Mouse (Mus musculus): Measurements from ENCODE around the gene Dlgap3. TPM values are rescaled to one million over a fixed set of nuclear protein-coding genes. Genes with fewer than 3 reads are reported as not detected.
A peak's percentile ranks its signal among the peaks of the same experiment; 100 is the strongest.

Gene Dlgap3
- total RNA-seq, 1 experiment, result 8.8 TPM

DNA sequence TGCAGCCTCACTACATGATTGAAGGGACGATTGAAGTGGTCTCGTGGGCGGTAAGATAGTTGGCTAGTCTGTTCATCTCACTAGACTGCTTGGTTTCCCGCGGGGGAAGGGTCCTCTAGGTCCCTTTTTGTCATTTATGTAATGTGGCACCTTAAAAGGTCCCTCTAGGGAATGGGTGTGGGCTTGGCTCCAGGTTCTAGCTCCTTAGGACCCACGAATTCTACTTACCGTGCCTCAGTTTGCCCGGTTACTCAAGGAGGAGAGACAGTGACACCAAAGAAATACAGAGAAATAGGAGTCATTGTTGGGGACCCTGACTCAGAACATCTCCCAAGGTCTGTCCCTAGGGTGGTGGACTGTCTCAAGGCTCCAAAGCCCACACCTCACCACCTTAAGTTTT is 1.3 kb upstream of the Dlgap3 start:
- peak overlapping the region; percentile 81 to 88 for H3K4me3 ChIP-seq (ENCODE audit: insufficient read depth in 1 of 2, low read depth in 1 of 2, low read length in 2 of 2, poor library complexity in 1 of 2, severe bottlenecking in 1 of 2)
- TF ChIP-seq CHD2 (IDR thresholded peaks at IDR 0.05; ENCODE audit: low read depth, low read length), result no peak
- peak overlapping the region; percentile 5; the same call in 1 of the 2 replicates for H3K9ac ChIP-seq (ENCODE audit: insufficient read depth, low read depth, low read length, poor library complexity, severe bottlenecking)
- DNase-seq (ENCODE audit: low read depth, low spot score), result no peak
- H3K36me3 ChIP-seq (ENCODE audit: control insufficient read depth, insufficient read depth, low read length, poor library complexity, severe bottlenecking), result no peaks in the 10 kb centered on the region
- in situ Hi-C loops (cut with MboI; ENCODE audit: low sequenced_read_pairs in 2 of 2, unreplicated experiment in 2 of 2), result no loop called here
- H3K27ac ChIP-seq (ENCODE audit: insufficient read depth, low read depth, low read length, poor library complexity, severe bottlenecking), result no peak overlapping the region
- no peaks in the 10 kb centered on the region for H3K9me3 ChIP-seq (ENCODE audit: control insufficient read depth, insufficient read depth, low read depth, low read length)
- peaks cover 2 to 11% of the 10 kb centered on the region in 2 experiments; a peak in 3 of 4 replicates for H3K4me1 ChIP-seq (ENCODE audit: control insufficient read depth in 2 of 2, insufficient read depth in 2 of 2, low read length in 2 of 2, poor library complexity in 1 of 2)

- DNase-seq (ENCODE audit: low read depth, low spot score), result peak; percentile 49
- Histone ChIP-seq H3K4me3 (ENCODE audit: insufficient read depth in 1 of 2, low read depth in 1 of 2, low read length in 2 of 2, poor library complexity in 1 of 2, severe bottlenecking in 1 of 2) (peak overlapping the region; percentile 81 to 88), H3K4me1 (ENCODE audit: control insufficient read depth in 2 of 2, insufficient read depth in 2 of 2, low read length in 2 of 2, poor library complexity in 1 of 2) (peaks cover 2 to 15% of the 10 kb centered on the region in 2 experiments; a peak in 3 of 4 replicates), H3K9me3 (ENCODE audit: control insufficient read depth, insufficient read depth, low read depth, low read length) (no peaks in the 10 kb centered on the region), H3K9ac (ENCODE audit: insufficient read depth, low read depth, low read length, poor library complexity, severe bottlenecking) (peak overlapping the region; percentile 46; the same call in 1 of the 2 replicates), H3K36me3 (ENCODE audit: control insufficient read depth, insufficient read depth, low read length, poor library complexity, severe bottlenecking) (no peaks in the 10 kb centered on the region), H3K27ac (ENCODE audit: insufficient read depth, low read depth, low read length, poor library complexity, severe bottlenecking) (no peak overlapping the region)
- in situ Hi-C loops (cut with MboI; ENCODE audit: low sequenced_read_pairs in 2 of 2, unreplicated experiment in 2 of 2), result no loop called here
- TF ChIP-seq MAFK (IDR thresholded peaks at IDR 0.05; ENCODE audit: insufficient read depth, low read depth, low read length) (no peak), ZC3H11A (IDR thresholded peaks at IDR 0.05; ENCODE audit: borderline replicate concordance, low read depth, low read length) (no peak), CHD2 (IDR thresholded peaks at IDR 0.05; ENCODE audit: low read depth, low read length) (no peak), ZNF384 (IDR thresholded peaks at IDR 0.05; ENCODE audit: low read depth, low read length) (no peak), HCFC1 (IDR thresholded peaks at IDR 0.05; ENCODE audit: borderline replicate concordance, insufficient read depth, low read length) (no peak)
These were observed 642 bp upstream of the Dlgap3 start for GRCm38 (mm10) chr4:127168211-127168913.

DNA sequence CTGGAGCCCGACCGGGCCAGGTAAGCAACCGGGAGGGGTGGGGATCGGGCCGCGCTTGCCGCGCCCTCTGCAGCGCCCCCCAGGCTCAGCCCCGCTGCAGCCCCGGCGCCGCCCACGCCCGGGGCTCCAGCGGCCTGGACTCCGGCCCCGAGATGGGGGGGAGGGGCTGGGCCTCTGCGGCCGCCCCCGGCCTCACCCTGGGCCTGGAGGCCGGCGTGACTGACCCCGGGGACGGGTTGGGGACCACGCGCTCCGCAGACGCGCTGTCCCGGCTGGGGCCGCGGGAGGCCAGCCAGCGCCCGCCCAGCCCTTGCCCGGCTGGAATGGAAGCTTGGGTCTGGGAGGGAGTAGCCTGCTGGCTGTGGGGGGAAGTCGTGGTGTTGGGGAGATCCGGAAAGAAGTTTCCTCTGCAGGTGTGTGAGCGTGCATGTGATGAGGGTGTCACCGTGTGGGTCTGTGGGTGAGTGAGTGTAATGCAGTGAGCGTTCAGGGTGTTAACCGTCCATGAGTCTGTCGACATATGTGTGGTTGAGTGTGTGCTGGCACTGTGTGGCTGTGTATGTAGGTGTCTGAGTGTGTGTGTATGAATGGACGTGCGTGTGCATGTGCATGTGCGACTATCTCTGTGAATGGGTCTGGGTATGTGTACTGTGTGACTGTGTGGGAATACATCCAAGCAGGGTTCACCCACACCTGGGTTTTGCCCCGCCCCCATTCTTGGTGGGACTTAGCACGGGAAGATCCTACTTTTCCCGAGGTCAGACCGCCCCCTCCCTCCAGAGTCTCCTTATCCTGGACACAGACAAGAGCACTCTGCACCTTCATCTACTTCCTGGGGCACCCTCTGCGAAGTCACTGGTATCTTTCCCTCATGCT is 580 bp downstream of the Dlgap3 start:
- peak overlapping the region; percentile 71 for H3K9ac ChIP-seq (ENCODE audit: insufficient read depth, low read depth, low read length, poor library complexity, severe bottlenecking)
- H3K27ac ChIP-seq (ENCODE audit: insufficient read depth, low read depth, low read length, poor library complexity, severe bottlenecking), result no peak overlapping the region

GRCm38 (mm10) chr4:127170866-127171265 is 1.9 kb downstream of the Dlgap3 start:
- Histone ChIP-seq H3K4me1 (ENCODE audit: control insufficient read depth in 2 of 2, insufficient read depth in 2 of 2, low read length in 2 of 2, poor library complexity in 1 of 2) (peaks cover 2 to 26% of the 10 kb centered on the region in 2 experiments; a peak in 3 of 4 replicates), H3K9me3 (ENCODE audit: control insufficient read depth, insufficient read depth, low read depth, low read length) (no peaks in the 10 kb centered on the region), H3K27ac (ENCODE audit: insufficient read depth, low read depth, low read length, poor library complexity, severe bottlenecking) (no peak overlapping the region), H3K9ac (ENCODE audit: insufficient read depth, low read depth, low read length, poor library complexity, severe bottlenecking) (no peak overlapping the region), H3K4me3 (ENCODE audit: insufficient read depth in 1 of 2, low read depth in 1 of 2, low read length in 2 of 2, poor library complexity in 1 of 2, severe bottlenecking in 1 of 2) (no peak overlapping the region), H3K36me3 (ENCODE audit: control insufficient read depth, insufficient read depth, low read length, poor library complexity, severe bottlenecking) (no peaks in the 10 kb centered on the region)
- in situ Hi-C loops (cut with MboI; ENCODE audit: low sequenced_read_pairs in 2 of 2, unreplicated experiment in 2 of 2), result no loop called here
- no peak for DNase-seq (ENCODE audit: low read depth, low spot score)
- TF ChIP-seq CHD2 (IDR thresholded peaks at IDR 0.05; ENCODE audit: low read depth, low read length) (no peak), ZC3H11A (IDR thresholded peaks at IDR 0.05; ENCODE audit: borderline replicate concordance, low read depth, low read length) (no peak), HCFC1 (IDR thresholded peaks at IDR 0.05; ENCODE audit: borderline replicate concordance, insufficient read depth, low read length) (no peak), ZNF384 (IDR thresholded peaks at IDR 0.05; ENCODE audit: low read depth, low read length) (no peak), MAFK (IDR thresholded peaks at IDR 0.05; ENCODE audit: insufficient read depth, low read depth, low read length) (no peak)

More for the DNA sequence above, 580 bp downstream of the Dlgap3 start:
- Histone ChIP-seq H3K4me1 (ENCODE audit: control insufficient read depth in 2 of 2, insufficient read depth in 2 of 2, low read length in 2 of 2, poor library complexity in 1 of 2) (peaks cover 2 to 22% of the 10 kb centered on the region in 2 experiments; a peak in 3 of 4 replicates), H3K9me3 (ENCODE audit: control insufficient read depth, insufficient read depth, low read depth, low read length) (no peaks in the 10 kb centered on the region), H3K36me3 (ENCODE audit: control insufficient read depth, insufficient read depth, low read length, poor library complexity, severe bottlenecking) (no peaks in the 10 kb centered on the region), H3K4me3 (ENCODE audit: insufficient read depth in 1 of 2, low read depth in 1 of 2, low read length in 2 of 2, poor library complexity in 1 of 2, severe bottlenecking in 1 of 2) (peak overlapping the region; percentile 81 to 88)
- in situ Hi-C loops (cut with MboI; ENCODE audit: low sequenced_read_pairs in 2 of 2, unreplicated experiment in 2 of 2), result no loop called here
- no peak for DNase-seq (ENCODE audit: low read depth, low spot score)
- no peak for TF ChIP-seq ZNF384 (IDR thresholded peaks at IDR 0.05; ENCODE audit: low read depth, low read length)
- no peak for TF ChIP-seq MAFK (IDR thresholded peaks at IDR 0.05; ENCODE audit: insufficient read depth, low read depth, low read length)
- no peak for TF ChIP-seq CHD2 (IDR thresholded peaks at IDR 0.05; ENCODE audit: low read depth, low read length)
- no peak for TF ChIP-seq HCFC1 (IDR thresholded peaks at IDR 0.05; ENCODE audit: borderline replicate concordance, insufficient read depth, low read length)
- TF ChIP-seq ZC3H11A (IDR thresholded peaks at IDR 0.05; ENCODE audit: borderline replicate concordance, low read depth, low read length), result no peak

Measured in ES-E14 (cell line).